Mouse (Mus musculus): ENCODE measurements around the gene Clip3.

GRCm38 (mm10) chr7:30334563-30334962, 43.0 kb downstream of the Clip3 start:
- TF ChIP-seq CTCF (IDR thresholded peaks at IDR 0.05; ENCODE audit: low read depth), result no peak
- TF ChIP-seq EP300 (optimal IDR thresholded peaks at IDR 0.05), result no peak
